Mouse (Mus musculus): Measurements from ENCODE around the gene Usp53.
A peak's percentile ranks its signal among the peaks of the same experiment; 100 is the strongest.
"Not testable (repeated sequence)": the region's sequence is repeated elsewhere in the genome, so short reads cannot be mapped to it uniquely, and the experiment has no call there.

The Usp53 gene

DNA sequence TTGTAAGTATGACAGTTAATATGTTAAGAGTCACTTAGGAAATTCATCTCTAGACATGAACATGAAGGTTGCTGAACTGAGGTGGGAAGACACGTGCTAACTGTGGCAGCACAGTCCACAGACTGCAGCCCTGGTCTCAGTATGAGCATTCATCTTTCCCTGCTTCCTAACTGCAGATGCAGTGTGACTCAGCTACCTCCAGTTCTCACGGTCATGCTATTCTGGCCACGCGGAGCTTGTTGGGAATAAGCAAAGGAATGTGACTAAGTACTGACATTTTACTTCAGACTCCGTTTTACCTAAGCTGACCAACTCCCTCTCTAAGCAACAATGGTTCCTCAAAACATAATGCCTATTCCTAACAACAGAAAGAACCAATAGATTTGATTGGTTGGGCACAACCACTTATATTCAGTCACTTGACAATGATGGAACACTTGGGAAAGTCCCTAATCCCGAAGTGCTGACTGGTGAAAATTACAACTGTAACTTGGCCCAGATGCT is 40.9 kb downstream of the Usp53 start:
- DNase-seq (ENCODE audit: low spot score): no peak

DNA sequence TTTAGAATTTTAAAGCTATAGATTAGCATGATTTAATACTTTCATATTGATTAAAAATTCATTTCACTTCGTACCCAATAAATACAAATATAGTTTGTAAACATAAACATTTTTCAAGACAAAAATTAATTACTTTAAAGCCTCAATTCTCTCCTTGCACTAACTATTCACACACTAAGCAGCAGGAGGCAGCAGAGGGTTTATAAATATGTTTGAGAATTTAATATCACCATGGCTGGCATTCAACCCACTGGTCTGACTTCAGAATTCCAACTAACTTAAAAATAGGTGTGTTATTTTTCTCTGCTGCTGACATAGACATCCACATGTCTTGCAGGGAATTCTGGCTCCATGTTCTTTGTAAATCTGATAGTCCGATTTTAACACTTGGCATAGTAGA is 45.1 kb downstream of the Usp53 start:
- DNase-seq (ENCODE audit: low spot score): peak; percentile 41

DNA sequence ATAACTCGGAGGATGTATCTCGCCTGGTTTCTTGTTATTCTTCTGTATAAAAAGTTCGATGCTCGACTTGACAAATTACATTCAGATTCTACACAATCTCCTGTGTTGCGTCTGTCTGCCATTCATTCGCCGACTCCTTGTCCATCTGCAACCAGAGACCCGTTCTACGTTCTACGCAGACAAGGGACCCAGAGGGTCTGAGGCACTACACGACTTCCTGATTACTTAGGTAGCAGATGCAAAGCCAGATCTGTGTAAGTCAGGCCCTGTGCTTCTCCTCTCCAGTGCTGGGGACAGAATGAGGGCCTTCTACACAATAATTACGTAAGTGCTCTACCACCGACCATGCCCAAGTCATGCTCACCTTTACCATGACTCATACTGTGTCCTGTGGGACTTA is 47.1 kb downstream of the Usp53 start:
- not testable (repeated sequence) for DNase-seq (ENCODE audit: low spot score)

DNA sequence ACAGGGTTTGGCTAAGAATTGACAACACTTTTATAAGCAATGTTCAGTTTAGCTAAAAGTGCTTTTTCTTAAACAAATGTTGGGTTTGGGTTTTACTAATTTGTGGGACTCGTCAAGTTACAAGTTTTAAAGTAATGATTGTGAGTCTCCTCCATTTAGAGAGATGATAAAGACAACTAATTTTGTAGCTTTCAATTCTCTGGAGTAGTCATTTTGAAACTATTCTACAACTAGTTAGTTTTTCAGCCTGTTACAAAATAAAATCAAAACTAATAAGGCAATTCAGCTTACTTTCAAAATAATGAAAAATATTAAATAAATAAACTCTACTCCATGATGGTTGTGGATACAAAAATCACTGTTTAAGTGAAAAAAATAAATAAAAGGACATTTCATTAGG is 51.8 kb downstream of the Usp53 start:
- no peak for DNase-seq (ENCODE audit: low spot score)

DNA sequence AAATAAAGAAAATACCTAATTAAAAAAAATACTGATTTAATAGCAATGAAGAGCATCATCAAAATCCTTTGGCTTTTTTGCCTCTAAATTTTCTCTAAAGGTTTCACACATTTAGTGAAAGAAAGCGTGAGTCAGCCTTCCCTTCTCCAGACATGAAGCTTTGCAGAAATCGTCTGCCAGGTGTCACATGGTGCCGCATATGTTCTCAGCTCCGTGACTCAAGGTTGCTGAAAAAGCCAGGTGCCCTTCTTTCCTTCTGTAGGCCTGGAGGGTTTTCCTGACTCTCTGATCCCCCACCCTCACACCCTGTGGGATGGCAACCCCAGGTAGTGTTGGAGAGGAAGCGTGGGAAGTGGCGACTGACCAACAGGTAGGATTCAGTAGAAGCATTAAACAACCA is 54.6 kb downstream of the Usp53 start:
- DNase-seq (ENCODE audit: low spot score): no peak

DNA sequence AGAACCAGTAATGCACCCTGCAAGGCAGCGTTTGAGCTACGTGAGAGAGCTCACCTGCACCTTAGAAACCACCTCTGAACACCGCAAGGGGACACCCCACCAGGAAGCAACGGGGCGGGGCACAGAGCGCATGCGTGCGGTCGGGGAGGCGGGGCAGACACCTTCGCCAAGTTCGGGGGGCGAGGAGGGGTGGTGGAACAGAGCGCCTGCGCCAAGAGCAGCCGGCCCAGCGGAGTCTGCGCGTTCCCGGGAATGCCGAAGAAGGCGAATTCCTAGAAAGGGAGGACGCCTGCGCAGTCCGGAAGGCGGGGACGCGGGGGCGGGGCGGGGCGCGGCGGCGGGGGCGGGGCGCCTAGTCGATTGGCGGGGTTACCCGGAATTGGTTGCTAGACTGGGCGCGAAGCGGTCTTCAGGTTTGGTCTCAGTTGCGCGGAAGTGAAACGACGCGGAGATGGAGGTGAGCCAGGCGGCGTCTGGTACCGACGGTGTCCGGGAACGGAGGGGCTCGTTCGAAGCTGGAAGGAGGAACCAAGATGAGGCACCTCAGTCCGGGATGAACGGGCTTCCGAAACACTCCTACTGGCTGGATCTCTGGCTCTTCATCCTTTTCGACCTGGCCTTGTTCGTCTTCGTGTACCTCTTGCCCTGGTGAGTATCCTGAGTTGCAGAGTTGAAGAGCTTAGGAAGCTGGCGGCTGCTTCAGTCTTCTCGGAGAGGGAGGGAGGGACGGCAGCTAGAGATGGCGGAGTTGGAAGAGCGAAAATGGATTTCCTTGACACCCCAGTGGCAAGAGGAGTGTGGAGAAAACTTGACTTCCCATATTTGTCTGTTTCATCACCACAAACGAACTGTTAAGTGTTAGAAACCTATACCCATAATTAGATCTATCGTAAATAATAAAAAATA is 60.0 kb downstream of the Usp53 start, which contains the start of gene 1810037I17Rik:
1810037I17Rik (plus strand) TSS at position 195 of the 906 bp plus-strand sequence.
- DNase-seq (ENCODE audit: low spot score): peak; percentile 95

DNA sequence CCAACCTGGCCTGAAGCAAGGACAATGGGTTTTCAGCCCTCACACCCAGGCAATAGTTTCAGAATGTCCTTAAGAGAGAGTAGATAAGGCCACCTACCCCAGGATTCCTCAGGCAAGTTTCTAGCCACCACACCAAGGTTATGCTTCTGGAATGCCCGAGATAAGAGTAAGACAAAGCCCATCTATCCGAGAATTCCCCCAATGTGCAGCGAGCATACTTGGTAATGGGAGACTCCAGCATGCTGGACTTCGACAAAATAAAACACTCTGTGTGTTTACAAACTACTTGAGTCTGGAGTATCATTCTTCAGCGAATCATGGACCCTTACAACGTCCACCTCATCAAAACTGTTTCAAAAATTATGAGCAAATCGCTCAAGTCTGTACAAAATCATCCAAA is 61.2 kb downstream of the Usp53 start:
- no peak for DNase-seq (ENCODE audit: low spot score)

DNA sequence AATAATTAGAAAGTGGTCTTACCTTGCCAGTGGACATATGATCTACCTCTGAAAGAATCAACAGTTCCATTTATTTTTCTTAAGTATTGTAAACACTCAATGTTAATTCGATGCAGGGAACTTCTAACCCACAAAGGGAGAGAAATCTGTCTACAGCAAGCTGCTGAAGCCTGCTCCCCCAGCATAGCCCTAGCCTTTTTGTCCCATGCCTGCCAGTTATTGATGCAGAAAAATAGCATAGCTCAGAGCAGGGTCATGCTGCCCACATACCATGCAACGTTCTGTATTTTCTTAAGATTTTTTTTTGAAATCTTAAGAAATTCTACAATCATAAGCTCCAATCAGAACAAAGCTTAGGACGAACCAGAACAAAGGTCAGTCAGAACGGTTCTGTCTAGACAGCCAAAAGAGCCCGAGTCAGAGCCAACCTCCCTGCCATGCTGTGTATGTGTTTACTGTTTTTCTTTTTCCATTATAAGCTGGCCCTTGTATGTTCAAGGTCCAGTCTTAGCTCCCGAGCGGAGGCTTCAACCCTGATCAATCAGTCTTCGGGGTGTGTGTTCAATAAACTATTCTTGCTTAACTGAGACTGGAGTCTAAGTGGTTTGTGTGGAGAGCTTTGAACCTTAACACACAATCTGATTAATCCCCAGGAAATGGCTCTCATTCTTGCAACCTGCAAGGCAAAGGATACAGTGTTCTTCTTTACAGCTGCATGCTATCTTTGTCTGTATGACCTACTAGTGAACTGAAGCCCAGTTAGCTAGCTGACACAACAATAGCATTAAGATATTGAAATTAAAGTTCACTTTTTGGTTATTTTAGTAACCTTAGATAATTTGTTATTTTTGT is 62.4 kb downstream of the Usp53 start:
- DNase-seq (ENCODE audit: low spot score): no peak

DNA sequence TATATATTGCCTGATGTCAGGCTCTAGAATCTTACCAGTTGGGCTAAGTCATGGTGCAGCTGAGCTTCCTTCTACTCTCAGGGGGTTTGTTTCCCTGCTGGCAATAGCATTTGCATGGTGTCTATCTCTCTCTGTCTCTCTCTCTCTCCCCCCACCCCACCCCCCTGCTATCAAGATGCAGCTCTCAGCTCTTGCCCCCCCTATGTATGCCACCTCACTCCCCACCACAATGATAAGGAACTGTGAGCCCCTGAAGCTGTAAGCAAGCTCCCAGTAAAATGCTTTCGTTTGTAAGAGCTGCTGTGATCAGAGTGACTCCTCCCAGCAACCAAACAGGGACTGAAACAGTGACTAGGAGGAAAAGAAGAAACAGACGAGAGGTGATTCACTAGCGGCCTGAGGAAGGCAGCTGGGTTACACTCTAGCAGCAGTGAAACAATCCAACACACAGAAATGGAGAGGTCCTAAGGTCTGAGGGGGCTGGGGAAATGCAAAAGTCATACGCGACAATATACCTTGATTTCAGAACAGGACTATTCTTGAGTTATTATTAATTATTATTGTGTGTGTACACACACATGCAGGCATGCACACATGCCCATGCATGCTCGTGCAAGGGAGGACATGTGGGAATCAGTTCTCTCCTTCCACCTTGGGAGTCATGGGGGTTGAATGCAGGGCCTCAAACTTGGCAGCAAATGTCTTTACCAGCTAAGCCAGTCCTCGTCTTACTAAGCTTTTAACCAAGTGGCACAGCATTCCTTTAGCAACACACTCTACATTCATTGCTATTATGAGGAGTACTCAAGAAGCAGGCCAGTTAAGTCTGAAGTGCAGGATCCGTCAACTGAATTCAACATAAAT is 63.5 kb downstream of the Usp53 start:
- DNase-seq (ENCODE audit: low spot score): no peak

DNA sequence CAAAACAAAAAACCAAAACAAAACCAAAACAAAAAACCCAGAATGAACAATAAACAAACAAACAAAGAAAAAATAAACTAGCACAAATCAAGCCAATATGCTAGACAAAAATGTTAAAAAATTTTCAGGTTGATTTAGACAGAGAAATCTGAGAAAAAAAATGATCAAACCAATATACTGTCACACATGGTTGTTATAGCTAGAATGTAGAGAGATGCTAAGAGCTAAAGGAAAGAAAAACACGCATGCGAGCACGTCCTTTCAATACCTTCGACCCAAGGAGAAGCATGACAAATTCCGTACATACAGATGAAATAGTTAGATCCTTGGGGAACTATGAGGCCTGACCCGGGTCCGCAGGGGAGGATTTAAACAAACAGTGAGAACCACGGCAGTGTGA is 65.0 kb downstream of the Usp53 start, which contains the start of gene Gm10959:
Gm10959 (minus strand) TSS at position 101 of the 400 bp plus-strand sequence.
- DNase-seq (ENCODE audit: low spot score): no peak

DNA sequence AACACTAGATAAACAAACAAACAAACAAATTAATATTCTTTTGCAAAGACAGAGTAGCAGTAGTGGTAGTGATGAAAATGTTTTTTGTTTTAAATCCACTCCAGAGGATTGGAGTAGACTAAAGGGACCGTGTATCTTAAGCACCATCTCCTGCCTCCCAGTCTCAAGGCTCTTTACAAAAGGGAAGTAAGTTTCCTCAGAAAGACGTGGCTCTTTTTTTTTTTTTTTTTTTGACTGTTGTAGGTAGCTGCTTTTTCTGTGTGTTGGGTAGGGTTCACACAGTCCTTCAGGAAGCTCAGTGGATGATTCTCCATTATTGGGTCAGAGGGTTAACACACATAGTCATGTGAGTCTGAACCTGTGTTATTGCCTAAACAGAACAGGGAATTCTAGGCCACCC is 65.6 kb downstream of the Usp53 start:
- no peak for DNase-seq (ENCODE audit: low spot score)

DNA sequence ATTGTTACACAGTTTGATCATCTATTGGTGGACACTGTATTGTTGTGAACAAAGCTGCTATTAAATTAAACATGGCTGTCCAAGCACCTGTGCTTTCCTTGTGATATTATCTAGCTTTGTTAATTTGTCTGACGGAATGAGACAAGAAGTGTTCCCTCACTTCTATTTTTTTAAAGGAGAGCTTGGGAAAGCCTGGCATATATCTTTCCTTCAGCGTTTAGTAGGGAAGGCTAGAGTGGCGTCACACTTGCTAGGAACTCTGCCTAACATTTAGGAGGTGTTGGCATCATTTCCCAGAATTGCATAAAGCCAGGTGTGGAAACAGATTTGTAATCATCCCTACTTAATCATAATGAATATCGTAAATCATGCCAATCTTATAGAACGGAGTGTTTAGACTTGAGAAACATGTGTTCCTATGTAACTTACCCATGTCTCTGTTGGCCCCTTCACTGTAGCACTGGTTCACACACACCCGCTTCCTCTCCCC is 68.1 kb downstream of the Usp53 start:
- no peak for DNase-seq (ENCODE audit: low spot score)

DNA sequence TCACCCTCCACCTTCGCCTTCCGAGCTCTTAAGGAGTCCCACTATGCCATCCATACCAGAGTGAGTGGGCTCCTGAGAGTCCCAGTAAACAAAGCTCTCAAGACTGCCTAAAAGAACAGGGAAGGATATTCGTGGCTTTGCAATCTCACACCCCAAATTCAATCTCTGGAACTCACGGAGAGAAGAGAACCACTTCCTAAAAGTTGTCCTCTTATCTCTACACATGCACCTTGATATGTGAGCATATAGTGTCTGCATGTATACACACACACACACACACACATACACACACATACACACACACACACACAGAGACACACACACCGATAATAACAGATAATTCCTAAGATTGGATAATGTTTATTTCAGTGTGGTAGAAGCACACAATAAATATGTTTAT is 68.8 kb downstream of the Usp53 start:
- DNase-seq (ENCODE audit: low spot score): no peak

DNA sequence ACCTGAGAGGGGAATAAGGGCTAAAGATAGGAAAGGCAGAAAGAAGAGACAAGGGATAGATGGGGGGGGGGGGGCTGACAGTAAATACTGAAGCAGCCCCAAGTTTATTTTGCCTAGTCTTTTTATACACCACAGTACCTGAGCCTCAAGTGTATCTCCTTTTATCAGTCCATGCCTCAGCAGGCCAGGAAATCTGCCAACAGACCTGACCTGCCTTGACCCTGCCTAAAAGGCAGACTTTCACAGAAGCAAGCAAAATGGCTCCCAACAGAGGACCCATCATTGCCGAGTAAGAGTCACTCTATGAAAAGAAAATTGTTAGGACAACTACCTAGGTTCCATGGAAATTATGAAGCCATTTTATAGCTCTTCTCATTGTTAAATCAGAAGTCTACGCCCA is 76.5 kb downstream of the Usp53 start:
- DNase-seq (ENCODE audit: low spot score): no peak

DNA sequence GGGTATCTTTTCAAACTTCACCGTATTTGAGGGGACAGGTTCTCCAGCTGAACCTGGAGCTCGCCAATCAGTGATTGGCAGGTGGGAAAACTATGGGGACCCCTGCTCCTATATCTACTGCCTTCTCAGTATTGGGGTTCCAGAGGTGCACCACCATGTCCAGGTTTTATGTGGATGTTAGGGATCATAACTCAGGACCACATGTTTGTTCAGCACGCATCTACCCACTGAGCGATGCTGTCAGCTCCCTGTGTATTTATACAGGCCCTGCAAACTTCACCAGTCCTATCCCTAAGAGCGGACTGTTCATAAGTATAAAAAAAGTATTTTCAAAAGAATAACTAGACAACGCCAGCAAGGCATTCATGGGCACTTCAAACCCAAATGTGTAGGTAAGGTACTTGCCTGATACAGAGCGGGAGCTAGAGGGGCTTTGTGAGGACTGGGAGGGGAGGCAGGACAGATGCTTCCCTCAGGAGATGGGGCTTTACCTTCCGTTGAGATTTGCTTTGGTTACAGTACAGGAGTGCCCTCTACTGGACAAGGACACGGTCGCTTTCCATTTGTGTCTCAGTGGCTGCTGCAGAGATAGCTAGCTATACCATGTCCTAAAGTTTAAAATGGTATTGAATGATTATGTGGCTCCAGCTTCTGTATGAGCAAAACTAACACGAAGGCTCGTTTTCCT is 80.4 kb downstream of the Usp53 start:
- peak; percentile 69 for DNase-seq (ENCODE audit: low spot score)

DNA sequence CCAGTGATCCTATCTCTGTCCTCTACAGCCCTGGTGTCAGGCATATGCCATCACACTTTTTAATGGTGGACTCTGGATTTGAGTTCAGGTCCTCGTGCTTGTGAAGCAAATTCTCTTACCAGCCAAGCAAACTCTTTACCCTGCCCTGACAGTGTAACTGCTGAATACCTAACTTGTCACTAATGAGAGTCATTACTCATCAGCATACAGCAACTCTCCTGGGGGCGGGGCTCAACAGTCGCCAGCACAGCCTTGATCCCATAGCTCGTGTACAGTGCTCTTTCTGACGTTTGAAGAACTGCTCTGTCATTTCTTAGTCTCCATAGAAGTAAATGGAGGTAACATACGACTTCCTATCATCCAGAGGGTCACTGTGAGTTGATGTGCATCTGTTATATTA is 86.1 kb downstream of the Usp53 start:
- no peak for DNase-seq (ENCODE audit: low spot score)

DNA sequence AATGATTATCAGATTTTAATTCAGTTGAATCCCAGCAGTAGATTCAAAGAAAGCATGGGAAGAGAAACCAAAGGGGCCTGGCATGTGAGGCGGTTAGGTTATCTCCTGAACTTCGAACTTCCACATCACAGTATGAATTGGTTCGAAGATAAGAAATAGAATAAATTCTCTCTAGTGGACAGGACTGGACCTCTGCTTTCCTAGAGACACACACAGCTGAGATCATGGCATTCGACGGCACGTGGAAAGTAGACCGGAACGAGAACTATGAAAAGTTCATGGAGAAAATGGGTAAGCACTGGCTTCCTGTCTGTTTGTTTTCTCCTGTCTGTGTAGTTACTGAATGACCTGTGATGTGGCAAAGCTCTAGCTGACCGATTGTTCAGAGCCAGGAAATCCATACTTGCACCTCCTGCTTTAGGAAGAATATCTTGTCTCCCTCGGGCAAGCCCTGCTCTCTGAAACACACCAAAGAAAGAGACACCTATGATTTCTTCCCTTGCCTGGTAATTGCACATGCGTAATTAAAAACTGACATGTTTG is 89.0 kb downstream of the Usp53 start:
- DNase-seq (ENCODE audit: low spot score): no peak

DNA sequence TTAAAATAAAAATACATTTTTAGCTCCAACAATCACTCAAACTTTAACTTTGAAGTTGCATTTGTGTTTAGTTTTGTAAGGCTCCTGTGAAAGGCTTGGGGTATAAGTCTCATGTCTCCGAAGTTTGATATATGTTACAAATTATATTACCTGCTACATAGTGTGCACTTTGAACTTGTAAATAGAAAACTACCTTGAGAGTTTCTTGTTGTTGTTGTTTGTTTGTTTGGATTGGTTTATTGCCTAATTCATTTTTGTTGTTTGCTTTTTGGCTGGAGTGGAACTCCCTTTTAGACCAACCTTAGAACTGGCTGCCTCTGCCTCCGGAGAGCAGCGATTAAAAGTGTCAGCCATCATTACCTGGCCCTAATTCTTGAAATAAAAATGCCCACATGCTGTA is 89.5 kb downstream of the Usp53 start, which contains the start of gene Fabp2:
Fabp2 (plus strand) TSS at position 301 of the 400 bp plus-strand sequence.
- DNase-seq (ENCODE audit: low spot score): no peak

DNA sequence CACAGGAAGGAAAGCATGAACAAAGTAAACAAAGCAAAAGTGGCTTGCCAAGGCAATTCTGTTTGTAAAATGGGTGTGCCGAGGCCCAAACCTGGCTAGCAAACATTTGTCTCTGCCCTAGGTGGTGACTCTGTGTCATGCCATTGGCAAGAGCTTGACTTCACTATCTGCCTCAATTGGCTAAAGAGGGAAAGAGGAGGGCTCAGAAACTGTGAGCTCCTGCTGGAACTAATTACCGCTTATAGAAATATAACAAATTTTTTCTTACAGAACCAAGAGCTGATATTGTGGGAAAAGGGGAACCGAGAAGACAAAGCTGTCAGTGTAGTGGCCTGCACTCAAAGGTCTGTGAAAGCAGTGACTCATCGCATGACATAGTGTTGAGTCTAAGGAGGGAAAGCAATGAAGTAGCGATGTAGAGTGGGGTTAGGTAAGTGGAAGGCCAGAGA is 95.9 kb downstream of the Usp53 start:
- no peak for DNase-seq (ENCODE audit: low spot score)

DNA sequence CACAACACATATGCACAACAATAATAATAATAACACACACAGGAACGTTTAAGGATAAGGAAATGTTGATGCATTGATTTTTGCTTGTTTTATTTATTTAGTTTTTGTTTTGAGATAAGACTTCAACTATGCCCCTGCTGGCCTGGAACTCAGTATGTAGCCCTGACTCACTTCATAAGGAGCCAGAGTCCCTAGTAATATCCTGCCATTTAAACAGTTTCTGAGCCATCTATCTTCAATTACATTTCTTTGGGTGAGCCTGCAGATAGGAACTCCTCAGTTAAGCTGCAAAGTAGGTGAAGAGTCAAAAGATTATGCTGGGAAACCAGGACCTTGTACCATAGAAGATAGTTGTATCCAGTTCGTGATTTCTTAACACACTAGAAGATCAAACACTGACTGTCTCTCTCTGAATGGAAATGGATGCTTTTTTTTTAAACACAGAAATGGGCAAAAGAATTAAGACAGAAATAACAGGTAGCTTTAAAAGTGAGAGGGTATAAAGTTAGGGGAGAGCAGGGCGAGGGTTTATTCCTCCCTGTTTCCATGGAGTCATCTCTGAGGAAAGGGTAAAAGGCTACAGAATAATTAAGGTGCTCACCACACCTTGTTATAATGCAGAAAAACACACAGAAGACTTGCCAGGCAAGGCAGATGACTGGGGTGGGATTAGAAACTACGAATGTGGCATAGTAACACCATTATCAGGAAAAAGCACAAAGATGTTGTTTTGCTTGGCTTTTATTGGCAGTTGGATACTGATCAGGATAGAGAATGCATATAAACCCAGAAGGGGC is 96.6 kb downstream of the Usp53 start:
- no peak for DNase-seq (ENCODE audit: low spot score)
